Mouse (Mus musculus) gastrocnemius, postnatal 10 days (tissue): ENCODE measurements around the gene Defb5. TPM values are rescaled to one million over a fixed set of nuclear protein-coding genes. Genes with fewer than 3 reads are reported as not detected.
"Not testable (repeated sequence)": the region's sequence is repeated elsewhere in the genome, so short reads cannot be mapped to it uniquely, and the experiment has no call there.

Experiments used
- DNase-seq: peaks from one replicate; pipeline ENCODE4 v3.0.0; 2021; ENCODE audit warnings: mixed read lengths
- long read RNA-seq, 2 experiments: library from polyadenylated mRNA; stranded (forward); transcript quantifications; one replicate each; pipeline ENCODE4 v2.0.0; 2021
- total RNA-seq, 2 experiments: library from RNA; stranded (reverse); gene quantifications; 2 replicates each; pipeline ENCODE4 v1.2.3; 2021

The Defb5 gene
- not detected for total RNA-seq
- long read RNA-seq, experiment 1, result 0 reads
- long read RNA-seq, experiment 2, result 0 reads

- no peak for DNase-seq
Observed at GRCm38 (mm10) chr8:19247280-19247679, at the start of gene Defb5. Gene Defb5 (plus strand): TSS chr8:19247580.

DNA sequence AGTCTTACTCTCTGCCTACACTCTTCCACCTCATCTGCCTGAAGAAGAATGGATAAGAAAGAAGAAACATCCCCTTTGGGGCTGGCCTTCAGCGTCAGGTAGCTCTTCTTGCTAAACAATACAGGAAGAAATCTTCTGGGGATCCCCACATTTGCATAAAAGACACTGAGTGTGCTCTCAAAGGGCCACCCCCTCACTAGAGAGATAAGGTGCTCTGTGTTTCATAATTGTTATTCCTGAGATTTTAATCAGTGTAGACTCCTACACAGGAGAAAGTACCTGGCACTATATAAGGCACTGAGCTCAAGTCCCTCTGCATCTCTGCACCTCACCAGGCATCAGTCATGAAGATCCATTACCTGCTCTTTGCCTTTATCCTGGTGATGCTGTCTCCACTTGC lies 22.2 kb upstream of the Defb5 start, which contains the start of gene Defb6:
TSS of gene Defb6 (plus strand) at position 318 of the 400 bp plus-strand sequence.
- DNase-seq, result no peak

DNA sequence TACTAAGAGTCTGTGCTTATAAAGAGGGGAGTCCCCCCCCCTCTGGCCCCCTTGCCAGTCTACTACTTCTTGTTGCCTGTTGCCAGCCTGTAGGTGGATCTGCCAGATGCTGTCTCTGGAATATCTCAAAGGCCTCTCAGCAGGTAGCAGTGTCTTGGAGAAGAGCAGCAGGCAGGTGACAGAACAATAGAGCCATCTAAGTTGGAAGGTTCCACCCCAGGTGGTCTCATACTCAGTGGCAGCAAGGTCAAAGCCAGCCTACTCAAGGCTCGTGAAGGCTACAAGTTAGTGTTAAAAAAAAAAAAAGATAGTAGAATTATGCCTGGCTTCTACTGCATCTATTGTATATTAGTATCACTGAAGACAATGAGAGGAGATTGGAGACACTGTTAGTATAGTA lies 9.3 kb upstream of the Defb5 start:
- DNase-seq, result no peak

DNA sequence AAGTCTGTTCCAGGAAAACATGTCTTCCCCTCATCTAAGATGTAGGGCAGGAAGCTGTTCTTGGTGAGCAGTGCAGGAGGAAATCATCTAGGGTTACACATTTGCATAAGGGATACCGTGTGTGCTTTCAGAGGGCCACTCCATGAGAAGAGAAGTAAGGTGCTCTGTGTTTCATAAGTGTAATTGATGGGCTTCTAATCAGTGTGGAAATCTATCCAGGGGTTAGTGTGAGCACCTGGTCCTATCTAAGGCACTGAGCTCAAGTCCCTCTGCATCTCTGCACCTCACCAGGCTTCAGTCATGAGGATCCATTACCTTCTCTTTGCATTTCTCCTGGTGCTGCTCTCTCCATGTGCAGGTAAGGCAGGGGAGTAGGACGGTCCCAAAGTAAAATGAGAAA lies 7.8 kb upstream of the Defb5 start, which contains the start of gene Defb46:
TSS of gene Defb46 (plus strand) at position 301 of the 400 bp plus-strand sequence.
- no peak for DNase-seq

GRCm38 (mm10) chr8:19258136-19258535 lies 10.8 kb downstream of the Defb5 start:
- DNase-seq, result no peak

GRCm38 (mm10) chr8:19259667-19260066 lies 12.3 kb downstream of the Defb5 start:
- DNase-seq, result no peak

DNA sequence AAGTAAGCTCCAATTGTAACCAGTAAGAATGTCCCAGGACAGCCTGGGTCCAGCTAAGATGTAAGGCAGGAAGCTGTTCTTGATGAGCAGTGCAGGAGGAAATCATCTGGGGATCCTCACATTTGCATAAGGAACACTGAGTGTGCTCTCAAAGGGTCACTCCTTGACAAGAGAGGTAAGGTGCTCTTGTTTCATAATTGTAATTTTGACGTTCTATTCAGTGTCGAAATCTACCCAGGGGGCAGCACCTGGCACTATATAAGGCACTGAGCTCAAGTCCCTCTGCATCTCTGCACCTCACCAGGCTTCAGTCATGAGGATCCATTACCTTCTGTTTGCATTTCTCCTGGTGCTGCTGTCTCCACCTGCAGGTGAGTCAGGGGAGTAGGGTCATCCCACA lies 45.7 kb downstream of the Defb5 start, which contains the start of gene Defb3:
TSS of gene Defb3 (plus strand) at position 301 of the 400 bp plus-strand sequence.
- DNase-seq, result not testable (repeated sequence)

DNA sequence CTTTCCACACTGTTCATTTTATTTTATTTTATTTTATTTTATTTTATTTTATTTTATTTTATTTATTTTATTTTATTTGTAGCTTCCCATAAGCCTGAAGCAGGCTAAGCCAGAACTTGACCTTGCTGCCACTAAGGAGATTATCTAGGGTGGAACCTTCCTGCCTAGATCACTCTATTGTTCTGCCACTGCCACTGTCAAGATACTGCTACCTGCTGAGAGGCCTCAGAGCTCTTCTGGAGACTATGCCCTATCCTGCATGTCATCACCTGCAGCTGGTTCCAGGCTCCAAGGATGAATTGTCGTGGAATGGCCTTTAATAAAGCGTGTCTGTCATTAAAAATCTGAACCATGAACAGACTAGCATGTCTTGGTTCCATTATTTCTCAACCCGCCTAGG lies 51.0 kb downstream of the Defb5 start:
- DNase-seq, result not testable (repeated sequence)

Other genes with a start within 250 kb of the Defb5 start
- not detected for gene Defb38, start 221.0 kb upstream of the Defb5 start, total RNA-seq
- not detected for gene Defb39, start 182.8 kb upstream of the Defb5 start, total RNA-seq
- gene Defb12, start 132.7 kb upstream of the Defb5 start, total RNA-seq, result not detected
- gene Defb34, start 123.8 kb upstream of the Defb5 start, total RNA-seq, result not detected
- not detected for gene Gm45826, start 106.8 kb upstream of the Defb5 start, total RNA-seq
- gene Defb14, start 53.2 kb upstream of the Defb5 start, total RNA-seq, result not detected
- gene Defb4, start 48.9 kb upstream of the Defb5 start, total RNA-seq, result not detected
- not detected for gene Defb6, start 22.1 kb upstream of the Defb5 start, total RNA-seq
- gene Defb46, start 7.7 kb upstream of the Defb5 start, total RNA-seq, result not detected
- not detected for gene Defb3, start 45.8 kb downstream of the Defb5 start, total RNA-seq
- gene Defb8, start 200.0 kb downstream of the Defb5 start, total RNA-seq, result not detected
- not detected for gene Defb7, start 247.5 kb downstream of the Defb5 start, total RNA-seq